Mouse (Mus musculus): ENCODE measurements at regions not wholly inside any gene's neighbourhood (a gene's known extent, or its start where the extent isn't known, plus 50 kb on each side); places are given as distances from the start of the nearest gene placed in this dataset.

DNA sequence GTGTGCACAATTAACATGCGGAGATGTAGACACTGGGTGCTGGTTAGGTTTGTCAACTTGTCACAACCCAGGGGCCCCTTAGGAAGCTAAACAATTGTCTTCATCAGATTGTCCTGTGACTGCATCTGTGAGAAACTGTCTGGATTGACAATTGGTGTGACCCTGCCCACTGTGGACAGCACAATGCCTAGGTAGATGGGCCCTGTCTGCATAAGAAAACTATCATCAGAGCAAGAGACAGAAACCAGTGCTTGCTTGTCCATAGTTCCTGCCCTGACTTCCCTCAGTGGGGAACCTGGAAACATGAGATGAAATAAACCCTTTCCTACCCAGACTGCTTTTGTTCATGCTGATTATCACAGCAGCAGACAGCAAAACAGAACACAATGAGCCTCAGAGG is 63.5 kb upstream of the Tyw5 start:
- ChIA-PET POLR2A (interaction anchor here in 1 of 4 experiments (0.7 to 1.0 kb wide), 2 partner anchors 81 to 142 kb away, joined by 4 read pairs; no protein-coding TSS in a partner anchor), CTCF (interaction anchor here in 1 of 4 experiments (1.2 kb wide), 1 partner anchor 46 kb away, joined by 4 read pairs; no protein-coding TSS in a partner anchor)

DNA sequence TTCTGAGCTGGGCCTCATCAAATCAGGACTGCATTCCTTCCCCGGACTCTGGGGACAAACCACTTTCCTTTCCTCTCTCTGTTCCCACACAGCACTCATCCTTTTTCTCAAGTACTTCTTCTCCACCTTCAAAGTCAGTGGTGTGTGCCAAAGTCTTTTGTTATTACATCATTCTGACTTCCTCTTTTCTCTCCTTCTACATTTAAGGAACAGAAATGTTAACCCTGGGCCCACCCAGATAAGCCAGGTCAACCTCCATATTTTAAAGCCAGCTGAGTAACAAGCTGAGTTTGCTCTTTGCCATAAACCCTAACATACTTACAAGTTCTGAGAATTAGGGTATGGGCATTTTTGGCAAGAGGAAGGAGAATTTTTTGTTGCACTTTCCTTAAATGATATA is 65.3 kb upstream of the Tyw5 start:
- POLR2A ChIA-PET = interaction anchor here in 1 of 4 experiments (1.7 kb wide), 1 partner anchor 36 kb away, joined by 3 read pairs; no protein-coding TSS in a partner anchor
- CTCF ChIA-PET = no interaction called here

DNA sequence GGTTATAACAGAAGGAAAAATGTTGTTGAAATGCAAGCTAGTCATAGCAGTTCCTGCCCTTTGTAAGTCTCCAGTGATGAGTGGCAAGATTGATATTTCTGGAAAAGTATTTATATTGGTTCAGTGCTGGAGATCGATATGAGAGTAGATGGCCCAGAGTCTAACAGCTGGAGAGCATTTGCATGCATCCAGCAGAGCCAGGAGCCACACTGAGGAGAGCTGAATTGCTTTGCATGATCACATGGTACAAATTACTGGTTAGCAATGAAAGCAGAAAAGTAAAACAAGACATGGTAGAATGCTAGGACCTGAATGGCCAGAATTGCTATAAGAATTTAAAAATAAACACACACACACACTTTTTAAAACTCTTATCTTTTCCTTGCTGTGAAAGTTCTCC is 70.8 kb upstream of the Tyw5 start:
- CTCF ChIA-PET = no interaction called here

DNA sequence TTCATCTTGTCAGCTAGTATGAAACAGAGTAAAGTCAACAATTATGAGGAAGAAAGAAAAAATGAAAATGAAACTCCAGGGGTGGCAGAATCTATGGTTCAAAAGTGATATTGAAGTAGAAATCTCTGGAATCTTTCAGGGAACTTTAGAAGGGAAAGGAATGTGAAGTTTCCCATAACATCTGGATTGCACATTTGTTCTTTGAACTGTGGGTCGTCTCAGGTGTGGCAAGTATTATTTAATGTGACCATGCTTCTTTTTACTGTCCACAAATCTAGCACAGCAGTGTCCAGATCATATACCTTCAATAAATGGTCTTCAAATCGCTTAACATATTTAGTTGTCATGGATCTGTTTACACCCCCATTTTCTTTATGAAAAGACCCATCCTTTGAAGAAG is 71.2 kb upstream of the Tyw5 start:
- POLR2A ChIA-PET = interaction anchor here in 1 of 4 experiments (0.6 to 1.1 kb wide), 2 partner anchors 11 to 58 kb away, joined by 3 read pairs; no protein-coding TSS in a partner anchor
- CTCF ChIA-PET = no interaction called here

More for the DNA sequence above, 70.8 kb upstream of the Tyw5 start:
- POLR2A ChIA-PET = interaction anchor here in 1 of 4 experiments (0.6 to 1.1 kb wide), 2 partner anchors 11 to 58 kb away, joined by 3 read pairs; no protein-coding TSS in a partner anchor

DNA sequence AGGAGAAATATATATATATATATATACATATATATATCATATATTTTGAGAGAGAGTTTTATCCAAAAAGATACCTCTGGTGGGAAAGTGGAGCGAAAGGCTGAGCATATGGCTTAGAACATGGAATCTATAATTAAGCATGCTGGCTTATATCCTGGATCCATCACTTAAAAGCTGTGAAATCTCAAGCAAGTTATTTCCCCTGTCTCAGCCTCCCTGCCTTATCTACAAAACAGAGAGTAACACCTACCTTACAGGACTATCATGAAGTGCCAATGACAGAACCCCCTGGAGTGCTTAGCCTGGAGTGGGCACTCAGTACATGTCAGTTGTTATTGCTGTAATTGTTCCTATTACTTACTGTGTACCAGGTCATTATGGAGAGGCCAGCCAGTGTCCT is 71.9 kb upstream of the Tyw5 start:
- ChIA-PET CTCF (no interaction called here), POLR2A (no interaction called here)

DNA sequence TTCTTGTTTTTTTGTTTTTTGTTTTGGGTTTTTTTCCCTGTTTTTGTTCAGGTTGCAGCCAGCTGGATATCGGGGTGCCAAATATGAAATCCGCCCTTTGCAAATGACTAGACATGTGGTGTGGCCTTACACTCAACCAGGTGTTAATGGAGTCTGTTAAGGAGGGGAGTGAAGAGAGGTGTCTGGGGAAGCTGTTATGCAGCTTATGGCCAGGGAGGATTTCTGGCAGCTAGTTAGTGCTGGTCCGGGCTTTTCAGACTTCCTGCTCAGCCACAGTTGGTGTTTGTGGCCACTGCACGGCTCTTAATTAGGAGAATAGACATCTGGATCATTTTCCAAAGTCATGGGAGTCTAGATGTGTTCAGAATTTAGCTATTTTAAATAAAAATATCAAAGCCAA is 72.7 kb upstream of the Tyw5 start:
- ChIA-PET POLR2A (interaction anchor here in 1 of 4 experiments (0.6 kb wide), 1 partner anchor 234 kb away, joined by 3 read pairs; no protein-coding TSS in a partner anchor), CTCF (no interaction called here)

DNA sequence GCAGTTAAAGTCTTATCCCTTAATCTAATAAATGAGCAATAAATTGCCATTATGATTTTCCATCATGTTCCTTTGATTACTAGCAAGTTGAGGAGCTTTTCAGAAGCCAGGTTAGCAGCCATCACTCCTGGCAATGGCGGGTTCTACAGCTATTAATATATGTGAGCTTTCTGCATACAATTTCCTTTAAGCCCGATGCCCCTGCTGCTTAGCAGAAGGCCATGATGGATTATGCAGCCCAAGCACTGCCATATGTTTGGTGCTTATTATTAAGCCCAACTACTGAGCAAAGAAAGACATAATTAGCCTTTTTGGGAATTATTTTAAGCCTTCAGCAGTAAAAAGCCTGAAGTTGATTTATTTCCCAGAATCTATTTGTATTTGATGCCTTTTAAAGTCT is 82.3 kb upstream of the Tyw5 start:
- ChIA-PET POLR2A (no interaction called here), CTCF (no interaction called here)

DNA sequence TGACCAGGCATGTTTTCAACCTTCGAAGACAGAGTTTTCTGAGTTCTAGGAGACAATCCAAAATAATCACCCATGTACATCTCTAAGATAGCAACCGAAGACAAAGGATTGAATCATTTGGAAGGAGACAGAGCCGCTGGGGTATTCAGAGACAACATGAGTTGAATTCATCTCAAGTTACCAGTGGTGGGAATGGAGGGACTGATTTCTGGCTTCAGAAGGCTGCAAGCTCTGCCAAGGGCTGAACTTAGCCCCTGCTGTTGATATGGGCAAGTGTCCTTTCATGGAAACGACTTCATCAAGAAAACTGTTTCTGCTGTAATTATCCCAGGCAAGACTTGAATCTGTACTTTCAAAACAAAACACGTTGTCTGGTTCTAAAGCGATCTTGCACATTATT is 82.7 kb upstream of the Tyw5 start:
- ChIA-PET CTCF (no interaction called here), POLR2A (no interaction called here)

DNA sequence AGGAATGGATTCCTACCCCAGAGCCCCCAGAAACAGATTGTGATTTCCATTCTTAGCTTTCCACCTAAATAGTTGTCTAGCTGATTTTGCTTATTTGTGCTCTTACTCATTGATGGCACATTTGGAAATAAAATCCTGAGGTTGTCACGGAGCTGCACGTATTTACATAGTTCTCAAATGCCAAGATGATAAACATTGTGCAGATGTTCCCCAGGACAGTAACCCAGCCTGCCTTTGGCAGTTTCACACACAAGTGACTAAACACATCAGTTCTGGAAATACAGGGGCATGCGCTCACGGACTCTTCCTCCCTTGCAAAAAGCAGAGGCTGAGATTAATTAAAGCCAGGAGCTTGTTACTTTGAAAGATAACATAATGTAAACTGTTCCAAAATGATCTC is 83.1 kb upstream of the Tyw5 start:
- CTCF ChIA-PET = no interaction called here
- POLR2A ChIA-PET = no interaction called here

DNA sequence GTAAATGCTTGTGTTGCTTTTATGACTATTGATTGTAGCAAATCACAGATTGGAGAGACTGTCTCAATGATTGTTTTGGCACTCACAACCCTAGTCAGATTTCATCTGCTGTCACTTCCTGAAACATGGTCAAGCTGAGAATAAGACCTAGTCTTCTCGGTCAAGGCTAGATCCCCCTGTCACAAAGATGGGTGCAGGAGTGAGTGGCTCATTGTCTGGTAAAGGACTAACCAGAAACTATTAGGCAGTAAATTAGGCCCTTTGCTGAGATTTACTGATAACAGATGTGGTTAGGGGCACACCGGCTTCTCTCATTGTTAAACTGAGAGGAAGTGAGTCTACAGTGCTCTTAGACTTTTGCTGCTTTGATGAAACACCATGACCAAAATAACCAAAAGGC is 85.8 kb upstream of the Tyw5 start:
- CTCF ChIA-PET = no interaction called here
- POLR2A ChIA-PET = no interaction called here

DNA sequence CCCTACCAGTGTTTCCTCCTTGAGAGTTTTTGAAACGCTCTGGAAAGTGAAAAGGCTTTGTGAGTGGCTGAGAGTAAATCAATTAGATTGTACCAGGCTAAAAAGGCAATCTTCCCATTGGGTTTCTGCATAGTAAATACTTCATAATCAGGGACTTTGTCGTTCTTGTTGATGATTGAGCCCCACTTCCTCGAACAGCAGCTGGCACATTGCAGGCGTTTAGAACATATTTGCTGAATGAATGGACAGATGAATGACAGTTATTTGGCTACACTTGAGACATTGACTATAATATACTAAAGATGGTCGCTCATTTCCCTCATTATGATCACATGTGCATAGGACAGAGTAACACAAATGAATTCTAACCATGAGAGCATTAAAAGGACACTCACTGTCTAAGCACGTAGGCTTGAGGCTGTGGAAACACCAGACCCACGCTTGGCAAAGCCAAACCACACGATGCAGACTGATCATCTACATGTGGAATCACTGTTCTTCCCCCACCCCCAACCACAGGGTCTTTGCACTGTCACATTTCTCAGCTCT is 90.7 kb upstream of the Tyw5 start:
- POLR2A ChIA-PET = no interaction called here
- CTCF ChIA-PET = no interaction called here

DNA sequence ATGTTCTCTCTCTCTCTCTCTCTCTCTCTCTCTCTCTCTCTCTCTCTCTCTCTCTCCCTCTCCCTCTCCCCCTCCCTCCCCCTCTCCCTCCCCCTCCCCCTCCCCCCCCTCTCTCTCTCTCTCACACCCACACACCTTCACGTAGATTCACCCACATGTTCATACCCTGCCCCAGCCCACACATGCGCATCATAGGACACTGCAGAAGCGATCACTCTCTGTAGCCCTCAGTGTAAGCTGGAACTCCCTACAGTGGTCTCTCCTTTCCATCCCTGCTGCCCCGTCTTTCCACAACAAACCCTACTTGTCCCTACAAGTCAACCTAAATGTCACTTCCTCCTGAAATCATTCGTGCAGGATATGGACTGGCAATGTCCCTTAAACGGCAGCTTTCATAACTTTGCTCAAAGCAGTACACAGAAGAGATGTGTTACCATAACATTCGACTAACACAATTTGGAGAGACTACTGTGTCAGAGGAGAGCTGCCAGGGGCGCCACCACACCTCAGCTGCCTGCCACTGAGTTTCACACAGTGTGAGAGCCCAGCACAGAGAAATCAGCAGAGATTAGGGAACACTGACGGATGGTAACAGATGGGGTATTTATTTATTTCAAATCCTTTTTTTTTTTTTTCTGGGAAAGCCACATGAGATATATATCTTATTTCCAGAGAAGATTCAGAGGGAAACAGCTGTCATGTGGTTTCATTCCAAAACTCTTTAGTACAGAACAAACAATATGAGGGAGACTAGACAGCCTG is 103.6 kb upstream of the Tyw5 start:
- ChIA-PET POLR2A (interaction anchor here in 1 of 4 experiments (0.5 to 0.6 kb wide), 2 partner anchors 81 to 495 kb away, joined by 3 read pairs; no protein-coding TSS in a partner anchor), CTCF (interaction anchor here (0.5 to 2.5 kb wide), 8 partner anchors 29 to 682 kb away, joined by 3 to 12 read pairs (median 4); no protein-coding TSS in a partner anchor)

DNA sequence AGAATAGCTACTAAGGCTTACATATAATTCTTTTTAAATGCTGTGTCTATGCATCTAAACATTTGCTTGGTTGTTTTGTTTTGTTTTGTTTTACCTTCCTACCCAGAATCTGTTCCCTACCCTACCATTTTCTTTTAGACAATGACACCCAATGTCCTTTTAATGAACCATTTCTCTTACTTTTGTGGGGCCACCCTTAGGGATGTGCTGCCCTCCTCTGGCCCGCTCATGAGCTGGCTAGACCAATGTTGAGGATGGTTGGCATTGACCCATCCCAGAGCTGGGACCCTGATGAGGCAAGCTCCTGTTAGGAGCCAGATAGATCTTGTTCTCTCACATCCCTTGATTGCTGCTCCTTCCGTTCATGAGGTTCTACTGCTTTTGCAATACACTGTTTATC is 105.0 kb upstream of the Tyw5 start:
- ChIA-PET POLR2A (interaction anchor here in 2 of 4 experiments (0.7 kb wide), 2 partner anchors 477 to 1025 kb away, joined by 4 read pairs; no protein-coding TSS in a partner anchor), CTCF (interaction anchor here in 2 of 4 experiments (1.1 to 2.5 kb wide), 2 partner anchors 83 kb away, joined by 3 to 12 read pairs; no protein-coding TSS in a partner anchor)

DNA sequence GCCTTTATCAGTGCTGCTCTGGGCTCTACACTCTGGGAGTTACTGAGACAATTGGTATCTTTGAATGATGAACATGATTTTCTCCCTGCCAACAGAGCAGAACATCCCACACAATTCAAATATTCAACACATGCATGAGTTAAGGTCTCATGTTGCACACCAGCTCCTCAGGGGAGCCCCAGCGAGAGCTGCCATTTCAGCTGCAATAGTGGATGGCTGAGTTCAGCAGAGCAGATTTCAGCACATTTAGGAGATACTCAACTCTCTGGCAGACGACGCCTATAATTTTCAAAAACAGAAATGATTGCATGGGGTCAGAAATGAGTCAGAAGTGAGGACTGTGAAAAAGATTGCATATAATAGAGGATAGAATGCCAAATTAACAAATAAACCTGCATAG is 105.6 kb upstream of the Tyw5 start:
- CTCF ChIA-PET = interaction anchor here in 2 of 4 experiments (1.1 to 2.5 kb wide), 2 partner anchors 83 to 84 kb away, joined by 3 to 12 read pairs; no protein-coding TSS in a partner anchor
- POLR2A ChIA-PET = no interaction called here

DNA sequence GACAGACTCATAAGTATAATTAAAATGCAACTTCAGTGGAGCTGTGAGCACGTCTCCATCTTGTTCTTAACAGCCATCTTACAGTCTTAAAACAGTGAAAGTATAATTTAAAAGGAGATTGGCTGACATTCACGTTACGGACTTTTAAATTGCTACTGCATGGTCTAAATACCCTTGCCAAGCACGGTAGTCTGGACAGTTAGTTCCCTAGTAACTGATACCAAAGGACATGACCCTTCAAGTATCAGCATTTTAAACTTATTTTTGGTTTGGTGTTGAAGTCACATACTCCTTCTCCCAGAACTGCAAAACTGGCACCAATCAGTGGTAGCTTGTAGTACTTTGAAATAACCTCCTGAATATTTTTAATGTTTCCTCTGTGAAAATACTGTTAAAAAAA is 119.1 kb upstream of the Tyw5 start:
- ChIA-PET POLR2A (no interaction called here), CTCF (no interaction called here)

DNA sequence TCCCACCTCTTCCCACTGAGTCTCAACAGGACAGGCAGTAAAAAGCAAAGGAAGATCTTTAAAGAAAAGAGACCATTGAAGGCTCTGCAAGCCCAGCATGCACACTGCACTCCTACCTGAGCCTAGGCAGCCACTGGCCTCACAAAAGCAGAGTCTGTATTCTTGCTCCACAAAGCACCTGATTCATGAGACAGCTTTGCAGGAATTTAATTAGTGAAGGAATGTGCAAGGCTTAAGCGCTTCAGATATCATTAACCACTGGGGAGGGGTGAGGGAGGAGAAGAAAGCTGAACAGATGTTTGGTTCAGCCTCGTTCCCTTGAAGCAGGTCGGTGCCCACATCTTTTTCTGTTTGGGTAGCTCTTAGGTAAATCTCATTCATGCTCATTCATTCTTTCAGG is 121.8 kb upstream of the Tyw5 start:
- POLR2A ChIA-PET = no interaction called here
- CTCF ChIA-PET = no interaction called here

DNA sequence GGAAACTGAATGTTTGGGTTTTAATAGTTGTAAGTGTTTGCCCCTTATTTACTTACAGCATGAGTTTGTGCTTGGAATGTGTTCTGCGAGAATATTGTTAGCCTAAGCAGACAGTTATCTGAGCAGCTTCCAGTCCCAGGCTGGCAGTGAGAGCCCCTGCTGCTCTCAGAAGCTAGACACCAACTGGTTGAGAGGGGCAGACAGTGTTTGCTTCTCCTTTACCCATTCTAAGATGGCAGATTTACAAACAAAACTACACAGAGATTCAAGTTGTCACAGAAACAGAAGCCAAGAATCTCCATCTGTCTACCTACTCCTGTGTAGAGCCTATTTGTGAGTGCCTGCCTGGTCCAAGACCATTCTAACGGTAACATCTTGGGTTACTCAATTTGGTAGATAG is 122.4 kb upstream of the Tyw5 start:
- ChIA-PET CTCF (no interaction called here), POLR2A (no interaction called here)

DNA sequence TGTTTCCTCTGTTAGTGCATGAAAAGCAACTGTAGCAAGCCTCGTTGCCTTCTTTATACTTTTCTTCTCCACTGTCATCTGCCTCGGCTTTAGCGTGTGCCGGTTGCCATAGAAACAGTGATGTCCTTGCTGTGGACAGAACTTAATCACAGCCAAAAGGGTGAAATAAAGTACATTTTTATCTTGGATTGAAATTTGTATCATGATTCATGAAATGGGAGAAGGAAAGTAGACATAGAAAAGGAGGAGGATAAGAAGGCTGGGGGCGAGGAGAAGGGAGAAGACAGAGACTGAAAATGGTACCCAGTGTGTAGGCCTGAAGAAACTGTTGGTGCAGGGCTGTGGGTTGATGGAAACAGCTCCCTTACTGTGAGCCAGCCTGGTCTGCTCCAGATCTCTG is 130.5 kb upstream of the Tyw5 start:
- ChIA-PET CTCF (interaction anchor here in 1 of 4 experiments (1.6 kb wide), 1 partner anchor 27 kb away, joined by 3 read pairs; no protein-coding TSS in a partner anchor), POLR2A (interaction anchor here in 1 of 4 experiments (0.5 kb wide), 1 partner anchor 9 kb away, joined by 4 read pairs; no protein-coding TSS in a partner anchor)

DNA sequence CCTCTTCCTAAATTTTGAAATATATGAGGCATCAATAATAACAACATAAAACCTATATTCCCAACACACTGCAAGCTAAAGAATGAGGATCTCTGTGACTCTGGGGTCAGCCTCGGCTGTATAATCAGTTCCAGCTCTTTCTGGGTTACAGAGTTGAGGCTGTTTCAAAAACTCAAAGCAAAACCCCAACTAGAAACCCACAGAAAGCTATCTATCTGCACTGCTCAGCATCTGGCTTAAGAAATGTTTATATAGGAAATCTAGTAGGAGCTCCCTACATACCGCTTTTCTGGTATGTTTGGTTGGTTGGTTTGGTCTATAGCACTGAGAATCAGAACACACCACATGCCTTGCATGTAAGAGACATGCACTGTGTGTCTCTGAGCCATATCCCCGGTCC is 137.8 kb upstream of the Tyw5 start:
- CTCF ChIA-PET = no interaction called here

DNA sequence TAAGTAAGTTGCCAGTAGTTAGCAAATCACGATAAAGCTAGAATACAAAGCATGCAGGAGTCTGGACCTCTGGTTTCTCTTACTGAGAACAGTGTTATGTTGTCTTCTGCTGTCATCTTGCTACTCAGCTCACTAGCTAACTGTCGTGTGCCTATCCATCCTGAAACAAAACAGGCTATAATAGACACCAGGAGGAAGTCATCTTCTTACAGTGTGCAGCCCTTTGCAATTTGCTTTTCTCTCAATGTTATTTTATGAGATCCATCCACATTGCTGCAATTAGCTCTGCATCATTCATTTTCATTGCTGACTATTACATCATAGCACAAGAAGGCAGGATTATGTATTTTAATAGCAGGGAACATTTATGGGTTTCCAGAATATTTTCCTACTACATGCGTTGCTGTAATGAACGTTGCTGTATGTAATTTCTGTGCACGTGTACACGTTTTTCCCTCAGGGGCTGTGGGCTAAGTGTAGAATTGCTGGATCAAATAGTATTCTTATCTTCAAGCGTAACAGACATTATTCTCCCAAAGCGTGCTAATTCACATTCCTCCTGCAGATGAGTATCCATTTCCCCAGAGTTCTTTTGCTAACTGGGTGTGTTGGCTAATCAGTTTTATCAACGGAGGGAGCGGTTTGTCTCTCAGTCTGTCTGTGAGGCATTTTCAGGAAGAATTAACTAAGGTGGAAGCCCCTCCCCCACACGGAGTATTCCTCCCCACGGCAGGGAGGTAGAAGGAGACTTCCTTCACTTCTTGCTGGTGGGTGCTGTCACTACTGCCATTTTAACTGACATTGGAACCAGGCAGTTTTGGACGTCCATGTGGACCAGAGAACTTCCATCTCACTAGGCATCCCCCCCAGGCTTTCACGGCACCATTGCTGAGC is 139.1 kb upstream of the Tyw5 start:
- CTCF ChIA-PET = interaction anchor here in 1 of 4 experiments (0.6 kb wide), 1 partner anchor 36 kb away, joined by 3 read pairs; no protein-coding TSS in a partner anchor

More for the DNA sequence above, 137.8 kb upstream of the Tyw5 start:
- POLR2A ChIA-PET = no interaction called here

More for the DNA sequence above, 139.1 kb upstream of the Tyw5 start:
- POLR2A ChIA-PET = interaction anchor here in 2 of 4 experiments (0.7 to 1.0 kb wide), 2 partner anchors 9 to 1328 kb away, joined by 3 to 4 read pairs; no protein-coding TSS in a partner anchor
